Mouse (Mus musculus): ENCODE data around the gene Dnaic1. TPM values are rescaled to one million over a fixed set of nuclear protein-coding genes. Genes with fewer than 3 reads are reported as not detected.

The Dnaic1 gene
- polyA plus RNA-seq, 1 experiment, result 7.3 TPM

DNA sequence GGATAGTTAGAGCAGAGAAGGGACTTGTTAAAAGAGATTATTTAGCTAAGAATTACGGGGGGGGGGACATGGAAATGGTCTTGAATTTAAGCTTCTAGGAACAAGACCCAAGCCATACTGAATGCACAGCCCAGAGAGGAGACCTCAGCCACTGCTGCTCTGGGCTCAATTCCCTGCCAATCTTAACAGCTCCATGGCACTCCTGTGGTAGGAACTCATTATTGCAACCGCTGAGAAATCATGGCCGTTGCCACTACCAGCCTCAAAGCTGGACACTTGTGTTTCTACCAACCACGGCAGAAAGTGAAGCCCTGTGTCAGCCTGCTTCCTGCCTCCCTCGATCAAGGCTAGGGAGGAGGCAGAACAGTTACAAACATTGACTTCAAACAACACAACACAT is 75.9 kb downstream of the Dnaic1 start:
- no peaks in the 10 kb centered on the region for H3K27me3 ChIP-seq (ENCODE audit: control insufficient read depth, insufficient read depth, low read length, poor library complexity, severe bottlenecking)
- peaks cover 2% of the 10 kb centered on the region for H3K4me1 ChIP-seq (ENCODE audit: control insufficient read depth, insufficient read depth, low read length)
- no peak overlapping the region for H3K27ac ChIP-seq (ENCODE audit: insufficient read depth, low read length)
- TF ChIP-seq EP300 (IDR thresholded peaks at IDR 0.05; ENCODE audit: insufficient read depth, low read depth, low read length), result no peak
- no peak for TF ChIP-seq CTCF (IDR thresholded peaks at IDR 0.05; ENCODE audit: low read depth, low read length)
- no peak for TF ChIP-seq POLR2A (IDR thresholded peaks at IDR 0.05; ENCODE audit: insufficient read depth, low read length)
- no peak overlapping the region for H3K4me3 ChIP-seq (ENCODE audit: low read depth, low read length)
- H3K9ac ChIP-seq (ENCODE audit: low read depth, poor library complexity, severe bottlenecking), result no peak overlapping the region
- no peaks in the 10 kb centered on the region for H3K9me3 ChIP-seq (replicated peaks; ENCODE audit: control insufficient read depth, insufficient read depth, low read length, poor library complexity, severe bottlenecking)
- H3K36me3 ChIP-seq (ENCODE audit: control insufficient read depth, insufficient read depth, low read length, poor library complexity, severe bottlenecking), result no peaks in the 10 kb centered on the region

GRCm38 (mm10) chr4:41648157-41648556 is 78.6 kb downstream of the Dnaic1 start:
- H3K4me1 ChIP-seq (ENCODE audit: control insufficient read depth, insufficient read depth, low read length), result no peaks in the 10 kb centered on the region
- TF ChIP-seq EP300 (IDR thresholded peaks at IDR 0.05; ENCODE audit: insufficient read depth, low read depth, low read length) (peak; percentile 67; the same call in 1 of the 2 replicates), CTCF (IDR thresholded peaks at IDR 0.05; ENCODE audit: low read depth, low read length) (no peak)
- H3K27me3 ChIP-seq (ENCODE audit: control insufficient read depth, insufficient read depth, low read length, poor library complexity, severe bottlenecking), result no peaks in the 10 kb centered on the region
- H3K9me3 ChIP-seq (replicated peaks; ENCODE audit: control insufficient read depth, insufficient read depth, low read length, poor library complexity, severe bottlenecking), result no peaks in the 10 kb centered on the region
- H3K9ac ChIP-seq (ENCODE audit: low read depth, poor library complexity, severe bottlenecking), result no peak overlapping the region
- no peaks in the 10 kb centered on the region for H3K36me3 ChIP-seq (ENCODE audit: control insufficient read depth, insufficient read depth, low read length, poor library complexity, severe bottlenecking)
- H3K4me3 ChIP-seq (ENCODE audit: low read depth, low read length), result no peak overlapping the region
- H3K27ac ChIP-seq (ENCODE audit: insufficient read depth, low read length), result no peak overlapping the region

GRCm38 (mm10) chr4:41648627-41649026 is 79.1 kb downstream of the Dnaic1 start:
- Histone ChIP-seq H3K9me3 (replicated peaks; ENCODE audit: control insufficient read depth, insufficient read depth, low read length, poor library complexity, severe bottlenecking) (no peaks in the 10 kb centered on the region), H3K9ac (ENCODE audit: low read depth, poor library complexity, severe bottlenecking) (no peak overlapping the region), H3K36me3 (ENCODE audit: control insufficient read depth, insufficient read depth, low read length, poor library complexity, severe bottlenecking) (no peaks in the 10 kb centered on the region), H3K27ac (ENCODE audit: insufficient read depth, low read length) (no peak overlapping the region), H3K4me3 (ENCODE audit: low read depth, low read length) (no peak overlapping the region), H3K27me3 (ENCODE audit: control insufficient read depth, insufficient read depth, low read length, poor library complexity, severe bottlenecking) (no peaks in the 10 kb centered on the region), H3K4me1 (ENCODE audit: control insufficient read depth, insufficient read depth, low read length) (no peaks in the 10 kb centered on the region)
- TF ChIP-seq POLR2A (IDR thresholded peaks at IDR 0.05; ENCODE audit: insufficient read depth, low read length) (no peak), CTCF (IDR thresholded peaks at IDR 0.05; ENCODE audit: low read depth, low read length) (no peak), EP300 (IDR thresholded peaks at IDR 0.05; ENCODE audit: insufficient read depth, low read depth, low read length) (no peak)

DNA sequence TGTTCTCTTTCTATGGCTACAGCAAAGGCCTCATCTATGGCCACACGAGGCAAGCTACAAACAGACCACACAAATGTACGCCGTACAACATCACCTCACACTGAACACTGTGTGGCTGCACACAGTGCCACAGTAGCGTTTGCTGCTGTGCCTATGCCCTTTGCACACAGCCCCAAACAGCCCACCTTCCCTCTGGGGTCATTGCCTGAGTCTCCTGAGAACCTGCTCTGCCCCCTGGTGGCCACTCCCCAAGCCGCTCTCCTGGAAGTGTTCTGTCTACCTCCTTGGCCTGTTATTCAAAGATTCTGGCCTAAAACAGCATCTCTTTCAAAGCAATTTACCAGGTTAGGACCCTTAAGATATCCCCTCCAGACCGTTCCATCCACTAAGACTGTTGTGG is 83.7 kb downstream of the Dnaic1 start:
- TF ChIP-seq CTCF (IDR thresholded peaks at IDR 0.05; ENCODE audit: low read depth, low read length) (peak; percentile 76), POLR2A (IDR thresholded peaks at IDR 0.05; ENCODE audit: insufficient read depth, low read length) (no peak), EP300 (IDR thresholded peaks at IDR 0.05; ENCODE audit: insufficient read depth, low read depth, low read length) (0 out of 2 replicates have a peak, but pooled peaks have one; percentile 14)
- Histone ChIP-seq H3K4me1 (ENCODE audit: control insufficient read depth, insufficient read depth, low read length) (peaks cover 3% of the 10 kb centered on the region), H3K9ac (ENCODE audit: low read depth, poor library complexity, severe bottlenecking) (no peak overlapping the region), H3K27ac (ENCODE audit: insufficient read depth, low read length) (no peak overlapping the region), H3K9me3 (replicated peaks; ENCODE audit: control insufficient read depth, insufficient read depth, low read length, poor library complexity, severe bottlenecking) (no peaks in the 10 kb centered on the region), H3K36me3 (ENCODE audit: control insufficient read depth, insufficient read depth, low read length, poor library complexity, severe bottlenecking) (no peaks in the 10 kb centered on the region), H3K27me3 (ENCODE audit: control insufficient read depth, insufficient read depth, low read length, poor library complexity, severe bottlenecking) (no peaks in the 10 kb centered on the region), H3K4me3 (ENCODE audit: low read depth, low read length) (no peak overlapping the region)

DNA sequence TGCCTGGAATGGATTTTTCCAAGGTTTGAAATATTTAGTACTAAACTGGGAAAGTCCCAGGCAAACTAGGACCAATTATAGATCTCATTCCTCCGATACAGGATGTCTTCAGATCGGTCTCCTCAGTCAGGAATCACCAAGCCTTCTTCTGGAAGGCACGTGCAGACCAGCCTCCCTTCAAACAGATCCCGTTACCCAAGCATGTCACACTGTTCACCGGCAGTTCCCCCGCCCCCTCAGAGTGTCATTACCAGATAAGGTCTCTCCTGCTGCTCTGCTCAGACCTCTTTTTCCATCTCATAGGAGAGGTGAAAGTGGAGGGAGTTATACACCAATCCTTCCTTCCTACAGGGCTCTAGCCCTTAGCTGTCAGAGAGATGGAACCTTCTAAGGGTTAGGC is 84.2 kb downstream of the Dnaic1 start:
- H3K4me1 ChIP-seq (ENCODE audit: control insufficient read depth, insufficient read depth, low read length), result peaks cover 4% of the 10 kb centered on the region
- H3K4me3 ChIP-seq (ENCODE audit: low read depth, low read length), result no peak overlapping the region
- no peaks in the 10 kb centered on the region for H3K27me3 ChIP-seq (ENCODE audit: control insufficient read depth, insufficient read depth, low read length, poor library complexity, severe bottlenecking)
- H3K27ac ChIP-seq (ENCODE audit: insufficient read depth, low read length), result no peak overlapping the region
- H3K9me3 ChIP-seq (replicated peaks; ENCODE audit: control insufficient read depth, insufficient read depth, low read length, poor library complexity, severe bottlenecking), result no peaks in the 10 kb centered on the region
- TF ChIP-seq EP300 (IDR thresholded peaks at IDR 0.05; ENCODE audit: insufficient read depth, low read depth, low read length), result no peak
- no peak for TF ChIP-seq CTCF (IDR thresholded peaks at IDR 0.05; ENCODE audit: low read depth, low read length)
- no peak for TF ChIP-seq POLR2A (IDR thresholded peaks at IDR 0.05; ENCODE audit: insufficient read depth, low read length)
- H3K9ac ChIP-seq (ENCODE audit: low read depth, poor library complexity, severe bottlenecking), result no peak overlapping the region
- no peaks in the 10 kb centered on the region for H3K36me3 ChIP-seq (ENCODE audit: control insufficient read depth, insufficient read depth, low read length, poor library complexity, severe bottlenecking)

GRCm38 (mm10) chr4:41654217-41654616 is 84.6 kb downstream of the Dnaic1 start:
- no peak overlapping the region for H3K27ac ChIP-seq (ENCODE audit: insufficient read depth, low read length)
- H3K4me1 ChIP-seq (ENCODE audit: control insufficient read depth, insufficient read depth, low read length), result peaks cover 6% of the 10 kb centered on the region
- H3K9ac ChIP-seq (ENCODE audit: low read depth, poor library complexity, severe bottlenecking), result no peak overlapping the region
- no peaks in the 10 kb centered on the region for H3K36me3 ChIP-seq (ENCODE audit: control insufficient read depth, insufficient read depth, low read length, poor library complexity, severe bottlenecking)
- no peaks in the 10 kb centered on the region for H3K27me3 ChIP-seq (ENCODE audit: control insufficient read depth, insufficient read depth, low read length, poor library complexity, severe bottlenecking)
- TF ChIP-seq POLR2A (IDR thresholded peaks at IDR 0.05; ENCODE audit: insufficient read depth, low read length), result no peak
- TF ChIP-seq EP300 (IDR thresholded peaks at IDR 0.05; ENCODE audit: insufficient read depth, low read depth, low read length), result 0 out of 2 replicates have a peak, but pooled peaks have one; percentile 16
- TF ChIP-seq CTCF (IDR thresholded peaks at IDR 0.05; ENCODE audit: low read depth, low read length), result peak; percentile 83
- H3K9me3 ChIP-seq (replicated peaks; ENCODE audit: control insufficient read depth, insufficient read depth, low read length, poor library complexity, severe bottlenecking), result no peaks in the 10 kb centered on the region
- H3K4me3 ChIP-seq (ENCODE audit: low read depth, low read length), result no peak overlapping the region

Data from ES-Bruce4 (cell line).